Mouse (Mus musculus): ENCODE measurements around the gene Sidt2. TPM values are rescaled to one million over a fixed set of nuclear protein-coding genes. Genes with fewer than 3 reads are reported as not detected.

The Sidt2 gene
- total RNA-seq, 4 experiments from 2014 or later: 180 to 380 (median 226) TPM

- no peak for DNase-seq
These were observed 44.1 kb downstream of the Sidt2 start for GRCm38 (mm10) chr9:45910995-45911394.

- DNase-seq: peak; percentile 45
These were observed 48.0 kb downstream of the Sidt2 start for GRCm38 (mm10) chr9:45907078-45907428.

- DNase-seq: peak; percentile 85
These were observed 48.5 kb downstream of the Sidt2 start, which contains the start of the genes Pcsk7 and Rnf214 for GRCm38 (mm10) chr9:45906355-45907077. Gene Pcsk7, plus strand, starts transcription at chr9:45906497. Gene Rnf214, minus strand, starts transcription at chr9:45906911.

- no peak for DNase-seq
These were observed 49.2 kb downstream of the Sidt2 start for GRCm38 (mm10) chr9:45905811-45906237.

GRCm38 (mm10) chr9:45905196-45905595, 49.9 kb downstream of the Sidt2 start:
- no peak for DNase-seq

GRCm38 (mm10) chr9:45893681-45894080, 61.4 kb downstream of the Sidt2 start:
- no peak for DNase-seq

Small RNA genes lying within 50 kb of the gene (microRNA-seq; reads per million reads assigned to microRNA genes)
- gene Mir7087: 0.18 to 0.67 reads per million in 2 experiments

Other genes starting within 250 kb of the Sidt2 start
- gene Cep164, start 126.6 kb downstream of the Sidt2 start, total RNA-seq (2022): 10 to 100 TPM; 17.6 to 30.5 (median 23.3) TPM
- 10 to 100 TPM; 28.6 to 36.2 (median 32.4) TPM for gene Bace1, start 116.7 kb downstream of the Sidt2 start, total RNA-seq (2022)
- 10 to 100 TPM; 27.9 to 44.9 (median 36.6) TPM for gene Pcsk7, start 48.8 kb downstream of the Sidt2 start, total RNA-seq (2022)
- gene Rnf214, start 48.3 kb downstream of the Sidt2 start, total RNA-seq (2022): 10 to 100 TPM; 47.5 to 69.5 (median 52.4) TPM
- 100 to 1,000 TPM in 3 of 4 experiments, 10 to 100 TPM in 1; 89.8 to 116 (median 110) TPM for gene Tagln, start 19.2 kb downstream of the Sidt2 start, total RNA-seq (2022)
- 100 to 1,000 TPM; 154 to 180 (median 171) TPM for gene Pafah1b2, start 57.4 kb upstream of the Sidt2 start, total RNA-seq (2022)
- 10 to 100 TPM; 66.2 to 77.3 (median 70.0) TPM for gene Sik3, start 57.6 kb upstream of the Sidt2 start, total RNA-seq (2022)

All from adrenal gland, adult 8-10 months (tissue).